Mouse (Mus musculus): Measurements from ENCODE around the gene Ptpn3. TPM values are rescaled to one million over a fixed set of nuclear protein-coding genes. Genes with fewer than 3 reads are reported as not detected.

Gene Ptpn3
- polyA plus RNA-seq, 1 experiment from 2014 or later = 9.7 TPM

DNA sequence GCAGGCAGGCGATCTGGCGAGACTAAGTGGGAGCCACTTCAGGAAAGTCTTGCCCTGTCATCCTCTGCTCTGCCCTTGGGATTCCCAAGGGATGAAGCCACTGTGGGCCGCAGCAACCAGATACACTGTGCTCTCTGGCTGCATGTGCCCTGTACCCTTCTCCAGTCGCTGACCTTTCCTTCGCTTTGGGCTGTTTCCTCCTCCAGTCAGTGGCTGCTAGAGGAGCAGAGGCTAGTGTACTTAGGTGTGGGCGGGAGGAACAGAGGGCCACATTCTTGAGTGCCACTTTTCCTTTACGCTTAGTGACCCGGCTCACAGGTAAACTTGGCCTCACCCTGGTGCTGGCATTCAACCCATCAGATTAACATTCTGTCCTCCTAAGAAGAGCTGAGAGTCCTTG, 147.8 kb downstream of the Ptpn3 start:
- H3K9ac ChIP-seq (ENCODE audit: low read length) = no peak overlapping the region
- WGBS = 35% methylated on average over 8 of the region's 8 CpGs
- no peak overlapping the region for H3K4me3 ChIP-seq (ENCODE audit: low read depth, low read length)
- H3K9me3 ChIP-seq (ENCODE audit: control insufficient read depth, low read length) = no peaks in the 10 kb centered on the region
- ATAC-seq (replicated peaks; ENCODE audit: low FRiP score, low TSS enrichment, low read depth) (peak; percentile 74; the same call in 1 of the 2 replicates), DNase-seq (ENCODE audit: low spot score) (no peak)
- no peaks in the 10 kb centered on the region for H3K27me3 ChIP-seq (replicated peaks; ENCODE audit: control insufficient read depth, insufficient read depth, low read length)
- peaks cover 10% of the 10 kb centered on the region; the same call in 1 of the 2 replicates for H3K4me1 ChIP-seq (replicated peaks; ENCODE audit: control insufficient read depth, insufficient read depth, low read length)
- no peaks in the 10 kb centered on the region for H3K36me3 ChIP-seq (ENCODE audit: control insufficient read depth, insufficient read depth, low read length)
- H3K27ac ChIP-seq (ENCODE audit: low read depth) = peak overlapping the region; percentile 75; the same call in 1 of the 2 replicates
- H3K4me2 ChIP-seq (ENCODE audit: low read length) = peak overlapping the region; percentile 13

DNA sequence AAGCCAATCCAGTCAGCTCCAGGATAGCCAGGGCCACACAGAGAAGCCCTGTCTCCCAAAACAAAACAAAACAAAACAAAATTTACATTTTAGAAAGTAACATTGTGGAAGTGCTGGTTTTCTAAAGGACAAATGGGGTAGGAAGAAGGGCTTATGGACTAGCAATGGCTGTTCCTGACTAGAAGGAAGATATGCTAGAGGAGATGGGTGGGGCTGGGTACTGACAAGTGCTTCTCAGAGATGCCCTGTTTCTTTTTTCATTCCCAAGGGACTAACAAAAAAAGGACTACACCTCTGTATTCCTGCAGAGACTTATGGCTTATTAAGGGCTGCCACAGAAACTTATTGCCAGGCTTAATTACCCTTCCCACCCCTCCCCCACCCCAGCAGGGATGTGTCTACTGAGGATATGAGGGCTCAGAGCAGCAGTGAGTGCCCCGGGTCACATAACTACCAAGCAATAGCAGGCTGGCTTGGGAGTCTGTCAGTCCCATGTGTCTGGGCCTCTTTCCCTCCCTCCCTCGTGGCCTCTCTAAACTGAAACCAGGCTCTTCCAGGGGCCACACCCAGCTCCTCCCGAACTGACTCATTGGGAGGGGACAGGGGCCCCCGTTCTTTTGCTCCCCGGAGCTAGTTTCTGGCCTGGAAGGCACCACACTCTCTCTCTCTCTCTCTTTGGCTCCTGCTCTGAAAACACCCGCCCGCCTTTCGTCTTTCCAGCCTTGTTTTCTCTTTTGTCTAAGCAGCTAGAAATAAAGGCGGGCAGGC, 148.4 kb downstream of the Ptpn3 start:
- Histone ChIP-seq H3K27me3 (replicated peaks; ENCODE audit: control insufficient read depth, insufficient read depth, low read length) (no peaks in the 10 kb centered on the region), H3K4me1 (replicated peaks; ENCODE audit: control insufficient read depth, insufficient read depth, low read length) (peaks cover 10% of the 10 kb centered on the region; the same call in 1 of the 2 replicates), H3K36me3 (ENCODE audit: control insufficient read depth, insufficient read depth, low read length) (no peaks in the 10 kb centered on the region), H3K4me3 (ENCODE audit: low read depth, low read length) (no peak overlapping the region), H3K4me2 (ENCODE audit: low read length) (peak overlapping the region; percentile 13), H3K9ac (ENCODE audit: low read length) (no peak overlapping the region), H3K9me3 (ENCODE audit: control insufficient read depth, low read length) (no peaks in the 10 kb centered on the region), H3K27ac (ENCODE audit: low read depth) (peak overlapping the region; percentile 75)
- 11% methylated on average over 9 of the region's 9 CpGs for WGBS
- peak; percentile 70 for DNase-seq (ENCODE audit: low spot score)
- peak; percentile 84 for ATAC-seq (replicated peaks; ENCODE audit: low FRiP score, low TSS enrichment, low read depth)

DNA sequence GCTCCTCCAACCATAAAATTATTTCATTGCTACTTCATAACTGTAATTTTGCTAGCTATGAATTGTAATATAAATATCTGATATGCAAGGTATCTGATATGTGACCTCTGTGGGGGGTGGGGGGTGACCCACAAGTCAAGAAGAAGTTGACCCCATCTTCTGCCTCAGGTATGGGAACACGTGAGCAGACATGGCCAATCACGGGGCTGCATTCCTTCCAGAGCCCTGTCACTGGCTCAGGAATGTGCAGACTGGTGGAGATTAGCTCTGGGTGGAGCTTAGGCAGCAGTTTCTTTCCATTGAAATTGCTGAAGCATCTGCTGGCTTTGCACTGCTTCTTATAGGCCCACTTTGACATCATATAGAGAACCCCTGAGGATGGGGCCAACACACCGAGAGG, 153.5 kb downstream of the Ptpn3 start:
- Histone ChIP-seq H3K9ac (ENCODE audit: low read length) (no peak overlapping the region), H3K4me2 (ENCODE audit: low read length) (no peak overlapping the region), H3K27ac (ENCODE audit: low read depth) (no peak overlapping the region), H3K4me1 (replicated peaks; ENCODE audit: control insufficient read depth, insufficient read depth, low read length) (no peaks in the 10 kb centered on the region), H3K9me3 (ENCODE audit: control insufficient read depth, low read length) (no peaks in the 10 kb centered on the region), H3K27me3 (replicated peaks; ENCODE audit: control insufficient read depth, insufficient read depth, low read length) (0 out of 2 replicates have a peak, but pooled peaks cover 5% of the 10 kb centered on the region), H3K36me3 (ENCODE audit: control insufficient read depth, insufficient read depth, low read length) (no peaks in the 10 kb centered on the region), H3K4me3 (ENCODE audit: low read depth, low read length) (no peak overlapping the region)
- ATAC-seq (replicated peaks; ENCODE audit: low FRiP score, low TSS enrichment, low read depth) (no peak), DNase-seq (ENCODE audit: low spot score) (no peak)
- WGBS = 55% methylated on average over 3 of the region's 3 CpGs

DNA sequence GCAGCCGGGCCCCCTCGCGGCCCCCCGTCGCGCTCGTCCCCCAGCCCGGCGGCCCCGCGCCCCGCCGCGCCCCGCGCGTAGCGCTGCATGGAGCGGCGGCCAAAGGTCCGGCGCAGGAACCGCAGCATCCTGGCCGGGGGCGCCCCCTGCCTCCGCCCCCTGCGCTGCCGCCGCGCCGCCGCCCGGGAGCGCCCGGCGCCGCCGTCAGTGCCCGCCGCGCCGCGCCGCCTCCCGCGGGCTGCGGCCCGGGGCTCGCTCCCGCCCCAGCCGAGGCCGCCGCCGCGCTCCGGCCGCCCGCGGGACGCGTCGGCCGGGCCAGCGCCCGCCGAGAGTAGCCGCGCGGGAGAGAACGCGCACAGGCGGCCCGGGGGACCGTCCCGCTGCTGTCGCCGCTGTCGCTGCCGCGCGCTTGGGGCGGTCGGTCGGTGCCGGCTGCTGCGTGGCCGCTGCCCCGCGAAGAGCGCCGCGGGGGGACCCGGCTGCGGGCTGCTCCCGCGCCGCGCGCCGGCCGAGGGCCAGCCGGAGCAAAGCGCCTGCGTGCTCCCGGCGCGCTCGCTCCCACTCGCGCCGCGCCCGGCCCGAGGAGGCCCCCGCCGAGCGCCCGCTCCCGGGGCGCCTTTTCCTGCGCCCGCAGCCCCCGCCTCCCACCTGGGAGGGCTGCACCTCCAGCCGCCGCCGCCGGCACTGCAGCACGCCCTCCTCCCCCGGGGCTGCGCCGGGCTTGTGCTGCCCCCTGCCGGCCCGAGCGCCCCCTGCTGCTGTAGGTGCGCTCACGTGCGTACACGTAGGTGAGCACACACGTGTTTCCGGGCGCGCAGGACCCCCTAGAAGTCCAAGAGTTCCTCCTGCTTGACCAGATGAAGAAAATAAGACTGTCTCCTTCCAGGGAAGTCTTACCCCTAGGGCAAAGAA, 158.4 kb downstream of the Ptpn3 start, which contains the start of gene Epb41l4b:
Gene Epb41l4b, minus strand, starts transcription at position 412 of the 912 bp plus-strand sequence.
- H3K9ac ChIP-seq (ENCODE audit: low read length) = peak within 1 kb of the TSS; percentile 64
- peak within 1 kb of the TSS; percentile 64; the same call in 1 of the 2 replicates for H3K27ac ChIP-seq (ENCODE audit: low read depth)
- peak; percentile 89 for ATAC-seq (replicated peaks; ENCODE audit: low FRiP score, low TSS enrichment, low read depth)

DNA sequence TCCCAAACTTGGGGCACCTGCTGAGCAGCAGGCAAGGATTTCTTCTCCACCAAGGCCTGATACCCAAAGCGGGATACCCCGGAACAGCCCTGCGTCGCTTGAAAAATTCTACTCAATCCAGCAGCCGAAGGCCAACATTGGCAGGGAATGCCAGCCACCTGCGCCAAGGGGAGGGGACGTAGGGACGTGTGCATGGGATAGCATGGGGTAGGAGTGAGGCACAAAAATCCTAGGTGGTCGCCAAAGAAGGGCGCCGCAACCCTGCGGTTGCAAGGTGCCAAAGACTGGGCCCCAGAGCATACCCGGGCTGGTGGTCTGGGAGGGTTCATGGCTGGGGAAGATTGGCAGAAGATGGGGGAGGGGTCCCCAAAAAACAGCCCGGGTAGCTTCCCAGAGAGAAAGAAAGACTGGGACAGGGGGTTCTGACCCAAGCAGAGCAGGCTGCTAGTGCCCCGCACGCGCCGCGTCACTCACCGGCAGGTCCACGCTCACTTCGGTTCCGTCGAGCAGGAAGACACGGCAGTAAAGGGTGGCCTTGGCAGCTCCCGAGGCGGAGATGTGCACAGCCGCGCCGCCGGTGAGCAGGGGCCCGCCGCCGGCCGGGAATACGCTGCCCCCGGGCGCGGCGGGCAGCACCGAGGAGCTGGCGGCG, 159.1 kb downstream of the Ptpn3 start:
- Histone ChIP-seq H3K9ac (ENCODE audit: low read length) (peak overlapping the region; percentile 64), H3K9me3 (ENCODE audit: control insufficient read depth, low read length) (no peaks in the 10 kb centered on the region), H3K36me3 (ENCODE audit: control insufficient read depth, insufficient read depth, low read length) (no peaks in the 10 kb centered on the region), H3K4me1 (replicated peaks; ENCODE audit: control insufficient read depth, insufficient read depth, low read length) (peaks cover 9% of the 10 kb centered on the region), H3K4me3 (ENCODE audit: low read depth, low read length) (peak overlapping the region; percentile 55), H3K4me2 (ENCODE audit: low read length) (peak overlapping the region; percentile 77), H3K27me3 (replicated peaks; ENCODE audit: control insufficient read depth, insufficient read depth, low read length) (peaks cover 45% of the 10 kb centered on the region), H3K27ac (ENCODE audit: low read depth) (no peak overlapping the region)
- DNase-seq (ENCODE audit: low spot score) (peak; percentile 71), ATAC-seq (replicated peaks; ENCODE audit: low FRiP score, low TSS enrichment, low read depth) (peak; percentile 16; the same call in 1 of the 2 replicates)
- WGBS = 1% methylated on average over 40 of the region's 43 CpGs

More for the DNA sequence above, 158.4 kb downstream of the Ptpn3 start, which contains the start of gene Epb41l4b:
- H3K36me3 ChIP-seq (ENCODE audit: control insufficient read depth, insufficient read depth, low read length) = no peaks in the 10 kb centered on the region
- peaks cover 9% of the 10 kb centered on the region for H3K4me1 ChIP-seq (replicated peaks; ENCODE audit: control insufficient read depth, insufficient read depth, low read length)
- no peaks in the 10 kb centered on the region for H3K9me3 ChIP-seq (ENCODE audit: control insufficient read depth, low read length)
- WGBS = under 1% methylated on average over 65 of the region's 142 CpGs
- peak within 1 kb of the TSS; percentile 77 for H3K4me2 ChIP-seq (ENCODE audit: low read length)
- peak; percentile 85 for DNase-seq (ENCODE audit: low spot score)
- peaks cover 45% of the 10 kb centered on the region for H3K27me3 ChIP-seq (replicated peaks; ENCODE audit: control insufficient read depth, insufficient read depth, low read length)
- peak within 1 kb of the TSS; percentile 55 for H3K4me3 ChIP-seq (ENCODE audit: low read depth, low read length)

DNA sequence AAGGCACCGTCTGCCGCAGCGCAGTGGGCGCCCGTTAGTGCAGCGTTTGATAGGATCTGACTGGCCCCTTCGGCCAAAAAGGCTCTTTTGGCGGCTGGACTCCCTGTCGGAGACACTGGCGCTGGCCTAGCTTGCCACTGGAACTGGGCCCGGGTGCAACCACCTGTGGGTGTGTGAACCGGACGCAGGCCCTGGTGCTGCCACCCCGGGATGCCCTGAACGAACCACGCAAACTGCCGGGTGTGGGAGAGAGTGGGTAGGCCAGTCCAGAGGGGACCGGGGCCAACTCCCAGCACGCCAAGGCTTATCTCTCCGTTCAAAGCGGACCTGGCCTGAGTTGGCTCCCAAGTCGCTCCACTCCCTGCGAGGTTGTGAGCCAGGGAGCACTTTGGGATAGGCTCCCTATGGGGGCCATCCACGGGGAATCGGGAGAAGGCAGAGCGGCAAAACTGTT, 159.7 kb downstream of the Ptpn3 start:
- Histone ChIP-seq H3K27me3 (replicated peaks; ENCODE audit: control insufficient read depth, insufficient read depth, low read length) (peaks cover 45% of the 10 kb centered on the region), H3K9me3 (ENCODE audit: control insufficient read depth, low read length) (no peaks in the 10 kb centered on the region), H3K36me3 (ENCODE audit: control insufficient read depth, insufficient read depth, low read length) (no peaks in the 10 kb centered on the region), H3K4me3 (ENCODE audit: low read depth, low read length) (peak overlapping the region; percentile 55), H3K9ac (ENCODE audit: low read length) (peak overlapping the region; percentile 64), H3K4me1 (replicated peaks; ENCODE audit: control insufficient read depth, insufficient read depth, low read length) (peaks cover 9% of the 10 kb centered on the region), H3K4me2 (ENCODE audit: low read length) (peak overlapping the region; percentile 77), H3K27ac (ENCODE audit: low read depth) (no peak overlapping the region)
- no peak for ATAC-seq (replicated peaks; ENCODE audit: low FRiP score, low TSS enrichment, low read depth)
- DNase-seq (ENCODE audit: low spot score) = no peak
- WGBS = 7% methylated on average over 26 of the region's 26 CpGs

DNA sequence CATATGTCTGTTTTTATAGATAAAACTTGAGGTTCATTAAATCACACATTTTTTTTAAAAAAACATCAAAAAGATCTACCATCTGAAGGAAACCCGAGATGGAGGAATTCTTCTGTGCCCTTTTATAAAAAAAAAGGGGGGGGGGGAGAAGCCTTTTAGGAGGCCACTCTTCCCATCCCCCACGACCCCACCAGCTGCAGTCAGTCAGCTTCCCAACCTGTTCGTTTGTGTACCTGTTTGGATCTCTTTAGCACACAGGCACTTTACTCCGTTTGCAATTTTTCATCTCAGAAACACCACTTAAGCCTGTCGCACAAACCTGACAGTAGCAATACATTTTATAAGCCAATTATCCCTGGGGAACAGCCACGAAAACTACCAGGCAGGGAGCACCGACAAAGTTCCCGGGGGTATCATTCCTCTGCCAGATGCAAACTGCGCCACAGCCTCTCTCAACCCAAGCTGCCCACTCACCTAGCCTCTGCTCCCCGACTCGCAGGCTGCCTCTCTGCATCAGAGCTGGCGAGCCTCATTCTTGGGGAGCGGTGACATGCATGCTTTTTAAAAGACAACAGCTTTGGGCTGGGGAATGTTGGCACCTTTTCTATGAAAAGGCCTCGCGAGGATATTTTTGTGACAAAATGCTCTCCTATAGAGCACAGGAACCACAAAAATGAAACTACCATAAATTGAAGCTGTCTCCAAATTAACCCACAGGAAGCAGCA, 160.5 kb downstream of the Ptpn3 start:
- H3K9ac ChIP-seq (ENCODE audit: low read length) = no peak overlapping the region
- ATAC-seq (replicated peaks; ENCODE audit: low FRiP score, low TSS enrichment, low read depth) (no peak), DNase-seq (ENCODE audit: low spot score) (no peak)
- H3K27ac ChIP-seq (ENCODE audit: low read depth) = no peak overlapping the region
- H3K27me3 ChIP-seq (replicated peaks; ENCODE audit: control insufficient read depth, insufficient read depth, low read length) = peaks cover 45% of the 10 kb centered on the region
- peaks cover 9% of the 10 kb centered on the region for H3K4me1 ChIP-seq (replicated peaks; ENCODE audit: control insufficient read depth, insufficient read depth, low read length)
- H3K4me3 ChIP-seq (ENCODE audit: low read depth, low read length) = peak overlapping the region; percentile 55
- no peaks in the 10 kb centered on the region for H3K36me3 ChIP-seq (ENCODE audit: control insufficient read depth, insufficient read depth, low read length)
- peak overlapping the region; percentile 77 for H3K4me2 ChIP-seq (ENCODE audit: low read length)
- H3K9me3 ChIP-seq (ENCODE audit: control insufficient read depth, low read length) = no peaks in the 10 kb centered on the region
- 20% methylated on average over 15 of the region's 15 CpGs for WGBS

Data from intestine, embryonic 14.5 days (tissue).